Mouse (Mus musculus): ENCODE results near the gene Suz12.
"Not testable (repeated sequence)": the region's sequence is repeated elsewhere in the genome, so short reads cannot be mapped to it uniquely, and the experiment has no call there.

Gene Suz12

GRCm38 (mm10) chr11:79992035-79992591 is 793 bp upstream of the Suz12 start:
- DNase-seq (ENCODE audit: low spot score), result no peak

- DNase-seq (ENCODE audit: low spot score), result no peak
Observed at GRCm38 (mm10) chr11:79993356-79994270, 707 bp downstream of the Suz12 start.

- no peak for DNase-seq (ENCODE audit: low spot score)
Observed at GRCm38 (mm10) chr11:79994271-79994988, 1.5 kb downstream of the Suz12 start.

GRCm38 (mm10) chr11:80016533-80016932 is 23.6 kb downstream of the Suz12 start:
- not testable (repeated sequence) for DNase-seq (ENCODE audit: low spot score)

- no peak for DNase-seq (ENCODE audit: low spot score)
Observed at GRCm38 (mm10) chr11:80019792-80020191, 26.9 kb downstream of the Suz12 start.

GRCm38 (mm10) chr11:80021306-80021705 is 28.4 kb downstream of the Suz12 start:
- DNase-seq (ENCODE audit: low spot score), result no peak

GRCm38 (mm10) chr11:80037495-80037894 is 44.6 kb downstream of the Suz12 start:
- DNase-seq (ENCODE audit: low spot score), result no peak

GRCm38 (mm10) chr11:80042615-80043418 is 49.9 kb downstream of the Suz12 start:
- DNase-seq (ENCODE audit: low spot score), result no peak

- DNase-seq (ENCODE audit: low spot score), result no peak
Observed at GRCm38 (mm10) chr11:80043419-80043817, 50.5 kb downstream of the Suz12 start.

- DNase-seq (ENCODE audit: low spot score), result no peak
Observed at GRCm38 (mm10) chr11:80046856-80047255, 54.0 kb downstream of the Suz12 start.

- no peak for DNase-seq (ENCODE audit: low spot score)
Observed at GRCm38 (mm10) chr11:80050088-80050487, 57.2 kb downstream of the Suz12 start.

GRCm38 (mm10) chr11:80052456-80052855 is 59.5 kb downstream of the Suz12 start:
- DNase-seq (ENCODE audit: low spot score), result no peak

- DNase-seq (ENCODE audit: low spot score), result no peak
Observed at GRCm38 (mm10) chr11:80053171-80053570, 60.3 kb downstream of the Suz12 start.

GRCm38 (mm10) chr11:80054659-80055058 is 61.8 kb downstream of the Suz12 start:
- DNase-seq (ENCODE audit: low spot score), result no peak

- no peak for DNase-seq (ENCODE audit: low spot score)
Observed at GRCm38 (mm10) chr11:80056141-80056540, 63.2 kb downstream of the Suz12 start.

- no peak for DNase-seq (ENCODE audit: low spot score)
Observed at GRCm38 (mm10) chr11:80062159-80062558, 69.3 kb downstream of the Suz12 start.

GRCm38 (mm10) chr11:80066373-80066772 is 73.5 kb downstream of the Suz12 start:
- not testable (repeated sequence) for DNase-seq (ENCODE audit: low spot score)

- DNase-seq (ENCODE audit: low spot score), result no peak
Observed at GRCm38 (mm10) chr11:80067558-80067957, 74.7 kb downstream of the Suz12 start.

GRCm38 (mm10) chr11:80069815-80070214 is 76.9 kb downstream of the Suz12 start:
- no peak for DNase-seq (ENCODE audit: low spot score)

GRCm38 (mm10) chr11:80071039-80071438 is 78.1 kb downstream of the Suz12 start:
- DNase-seq (ENCODE audit: low spot score), result no peak

GRCm38 (mm10) chr11:80072365-80072764 is 79.5 kb downstream of the Suz12 start:
- DNase-seq (ENCODE audit: low spot score), result no peak

All from urinary bladder, postnatal 10 days (tissue).